Mouse (Mus musculus) C3H10T1/2 (cell line): Measurements from ENCODE around the gene Asb10. TPM values are rescaled to one million over a fixed set of nuclear protein-coding genes. Genes with fewer than 3 reads are reported as not detected.

Experiments
- polyA plus RNA-seq, 2 experiments: library from polyadenylated mRNA; unstranded; fragments of >200 nt; fragmentation: generic; extraction: Trizol; gene quantifications; one replicate each; pipeline ENCODE4 v1.2.1; 2012; ENCODE audit warnings: missing spikeins in 2 of 2

Asb10 gene
- under 1 TPM in 1 of 2 experiments, not detected in 1; 0.12 TPM for polyA plus RNA-seq

GRCm38 (mm10) chr5:24540387-24541143 is at the start of gene Asb10:
Gene Asb10, minus strand, starts transcription at chr5:24540978.

GRCm38 (mm10) chr5:24586547-24587199 is 45.9 kb upstream of the Asb10 start, which contains the start of gene Chpf2:
Gene Chpf2, plus strand, starts transcription at chr5:24586741.

GRCm38 (mm10) chr5:24577183-24577929 is 36.6 kb upstream of the Asb10 start, which contains the start of gene Abcf2:
Gene Abcf2, minus strand, starts transcription at chr5:24577467.

GRCm38 (mm10) chr5:24556709-24557108 is 15.9 kb upstream of the Asb10 start, which contains the start of gene 4931409K22Rik:
Gene 4931409K22Rik, minus strand, starts transcription at chr5:24556809.

GRCm38 (mm10) chr5:24526889-24527230 is 13.9 kb downstream of the Asb10 start, which contains the start of gene Gbx1:
Gene Gbx1, minus strand, starts transcription at chr5:24527202.

Other genes with a start within 250 kb of the Asb10 start
- 1 to 10 TPM in 1 of 2 experiments, under 1 TPM in 1; 0.64 to 1.5 TPM for gene Kcnh2, start 189.4 kb downstream of the Asb10 start, polyA plus RNA-seq
- gene Nos3, start 176.2 kb downstream of the Asb10 start, polyA plus RNA-seq, result under 1 TPM; 0.12 to 0.16 TPM
- gene Atg9b, start 148.8 kb downstream of the Asb10 start, polyA plus RNA-seq, result under 1 TPM; 0.05 to 0.07 TPM
- 10 to 100 TPM; 37.0 to 55.6 TPM for gene Abcb8, start 147.3 kb downstream of the Asb10 start, polyA plus RNA-seq
- under 1 TPM; 0.05 to 0.72 TPM for gene Asic3, start 127.6 kb downstream of the Asb10 start, polyA plus RNA-seq
- gene Cdk5, start 117.4 kb downstream of the Asb10 start, polyA plus RNA-seq, result 10 to 100 TPM; 35.5 to 47.7 TPM
- gene Slc4a2, start 117.1 kb downstream of the Asb10 start, polyA plus RNA-seq, result 10 to 100 TPM; 42.0 to 81.7 TPM
- gene Fastk, start 95.7 kb downstream of the Asb10 start, polyA plus RNA-seq, result 10 to 100 TPM; 71.2 to 86.2 TPM
- 10 to 100 TPM; 15.6 to 24.7 TPM for gene Tmub1, start 93.1 kb downstream of the Asb10 start, polyA plus RNA-seq
- gene Agap3, start 88.8 kb downstream of the Asb10 start, polyA plus RNA-seq, result 10 to 100 TPM; 87.5 to 91.0 TPM
- gene Gbx1, start 13.8 kb downstream of the Asb10 start, polyA plus RNA-seq, result under 1 TPM; 0.01 to 0.08 TPM
- gene 4931409K22Rik, start 15.8 kb upstream of the Asb10 start, polyA plus RNA-seq, result under 1 TPM in 1 of 2 experiments, not detected in 1; 0.02 TPM
- 10 to 100 TPM; 45.7 to 72.5 TPM for gene Abcf2, start 36.5 kb upstream of the Asb10 start, polyA plus RNA-seq
- gene Chpf2, start 45.8 kb upstream of the Asb10 start, polyA plus RNA-seq, result 10 to 100 TPM; 13.6 to 31.3 TPM
- gene Smarcd3, start 83.4 kb upstream of the Asb10 start, polyA plus RNA-seq, result 100 to 1,000 TPM in 1 of 2 experiments, 10 to 100 TPM in 1; 45.0 to 101 TPM
- 10 to 100 TPM in 1 of 2 experiments, 1 to 10 TPM in 1; 6.4 to 56.8 TPM for gene Nub1, start 144.6 kb upstream of the Asb10 start, polyA plus RNA-seq
- under 1 TPM in 1 of 2 experiments, not detected in 1; 0.38 TPM for gene Wdr86, start 189.7 kb upstream of the Asb10 start, polyA plus RNA-seq
- 1 to 10 TPM in 1 of 2 experiments, under 1 TPM in 1; 0.94 to 4.4 TPM for gene Crygn, start 217.0 kb upstream of the Asb10 start, polyA plus RNA-seq